Mouse (Mus musculus): Measurements from ENCODE around the gene Myh13. TPM values are rescaled to one million over a fixed set of nuclear protein-coding genes. Genes with fewer than 3 reads are reported as not detected.

Gene Myh13
- polyA plus RNA-seq (2014; fragmentation: Nextera tagmentation; extraction: Ambion mirVana), result 0.04 and 0.20 TPM in 2 replicates

- Histone ChIP-seq H3K27ac (ENCODE audit: low read depth, low read length) (no peak within 1 kb of the TSS), H3K4me3 (ENCODE audit: low read depth, low read length) (no peak within 1 kb of the TSS), H3K4me1 (ENCODE audit: control insufficient read depth, insufficient read depth, low read length) (no peaks in the 10 kb centered on the region), H3K9ac (replicated peaks; ENCODE audit: low read depth, low read length) (no peak within 1 kb of the TSS), H3K36me3 (ENCODE audit: control insufficient read depth, insufficient read depth, low read length) (no peaks in the 10 kb centered on the region), H3K27me3 (ENCODE audit: control insufficient read depth, insufficient read depth, low read length) (no peaks in the 10 kb centered on the region), H3K4me2 (ENCODE audit: low read depth, low read length) (no peak within 1 kb of the TSS), H3K9me3 (ENCODE audit: control insufficient read depth, low read length) (no peaks in the 10 kb centered on the region)
- ATAC-seq (ENCODE audit: low read depth), result no peak
- 89% methylated on average over 7 of the region's 7 CpGs for WGBS
Observed at GRCm38 (mm10) chr11:67321358-67321757, at the start of gene Myh13. Gene Myh13 (plus strand): TSS chr11:67321658.

GRCm38 (mm10) chr11:67276601-67277174, 44.8 kb upstream of the Myh13 start, which contains the start of gene Myh8:
Gene Myh8 (plus strand): TSS chr11:67277124.
- Histone ChIP-seq H3K36me3 (ENCODE audit: control insufficient read depth, insufficient read depth, low read length) (no peaks in the 10 kb centered on the region), H3K4me1 (ENCODE audit: control insufficient read depth, insufficient read depth, low read length) (no peaks in the 10 kb centered on the region), H3K4me2 (ENCODE audit: low read depth, low read length) (no peak within 1 kb of the TSS), H3K4me3 (ENCODE audit: low read depth, low read length) (no peak within 1 kb of the TSS), H3K27me3 (ENCODE audit: control insufficient read depth, insufficient read depth, low read length) (no peaks in the 10 kb centered on the region), H3K27ac (ENCODE audit: low read depth, low read length) (no peak within 1 kb of the TSS), H3K9ac (replicated peaks; ENCODE audit: low read depth, low read length) (no peak within 1 kb of the TSS), H3K9me3 (ENCODE audit: control insufficient read depth, low read length) (no peaks in the 10 kb centered on the region)
- ATAC-seq (ENCODE audit: low read depth), result no peak
- WGBS, result 72% methylated on average over 10 of the region's 10 CpGs

GRCm38 (mm10) chr11:67293440-67293839, 28.0 kb upstream of the Myh13 start:
- Histone ChIP-seq H3K27ac (ENCODE audit: low read depth, low read length) (no peak overlapping the region), H3K36me3 (ENCODE audit: control insufficient read depth, insufficient read depth, low read length) (no peaks in the 10 kb centered on the region), H3K9ac (replicated peaks; ENCODE audit: low read depth, low read length) (no peak overlapping the region), H3K27me3 (ENCODE audit: control insufficient read depth, insufficient read depth, low read length) (no peaks in the 10 kb centered on the region), H3K9me3 (ENCODE audit: control insufficient read depth, low read length) (no peaks in the 10 kb centered on the region), H3K4me1 (ENCODE audit: control insufficient read depth, insufficient read depth, low read length) (no peaks in the 10 kb centered on the region), H3K4me3 (ENCODE audit: low read depth, low read length) (no peak overlapping the region), H3K4me2 (ENCODE audit: low read depth, low read length) (no peak overlapping the region)
- no peak for ATAC-seq (ENCODE audit: low read depth)
- WGBS, result 94% methylated on average over 1 of the region's 1 CpGs

GRCm38 (mm10) chr11:67313733-67314452, 7.6 kb upstream of the Myh13 start:
- Histone ChIP-seq H3K4me2 (ENCODE audit: low read depth, low read length) (no peak overlapping the region), H3K4me1 (ENCODE audit: control insufficient read depth, insufficient read depth, low read length) (no peaks in the 10 kb centered on the region)
- WGBS, result 50% methylated on average over 15 of the region's 15 CpGs

GRCm38 (mm10) chr11:67326536-67326935, 5.1 kb downstream of the Myh13 start:
- 19% methylated on average over 2 of the region's 2 CpGs for WGBS
- Histone ChIP-seq H3K36me3 (ENCODE audit: control insufficient read depth, insufficient read depth, low read length) (no peaks in the 10 kb centered on the region), H3K9me3 (ENCODE audit: control insufficient read depth, low read length) (no peaks in the 10 kb centered on the region), H3K9ac (replicated peaks; ENCODE audit: low read depth, low read length) (no peak overlapping the region), H3K4me1 (ENCODE audit: control insufficient read depth, insufficient read depth, low read length) (no peaks in the 10 kb centered on the region), H3K27me3 (ENCODE audit: control insufficient read depth, insufficient read depth, low read length) (no peaks in the 10 kb centered on the region), H3K27ac (ENCODE audit: low read depth, low read length) (no peak overlapping the region), H3K4me3 (ENCODE audit: low read depth, low read length) (no peak overlapping the region), H3K4me2 (ENCODE audit: low read depth, low read length) (no peak overlapping the region)
- no peak for ATAC-seq (ENCODE audit: low read depth)

More at GRCm38 (mm10) chr11:67313733-67314452, 7.6 kb upstream of the Myh13 start:
- no peaks in the 10 kb centered on the region for H3K27me3 ChIP-seq (ENCODE audit: control insufficient read depth, insufficient read depth, low read length)
- H3K36me3 ChIP-seq (ENCODE audit: control insufficient read depth, insufficient read depth, low read length), result no peaks in the 10 kb centered on the region
- no peaks in the 10 kb centered on the region for H3K9me3 ChIP-seq (ENCODE audit: control insufficient read depth, low read length)
- no peak overlapping the region for H3K9ac ChIP-seq (replicated peaks; ENCODE audit: low read depth, low read length)
- H3K4me3 ChIP-seq (ENCODE audit: low read depth, low read length), result no peak overlapping the region
- H3K27ac ChIP-seq (ENCODE audit: low read depth, low read length), result no peak overlapping the region
- no peak for ATAC-seq (ENCODE audit: low read depth)

GRCm38 (mm10) chr11:67344556-67344955, 23.1 kb downstream of the Myh13 start:
- no peak for ATAC-seq (ENCODE audit: low read depth)
- Histone ChIP-seq H3K4me3 (ENCODE audit: low read depth, low read length) (no peak overlapping the region), H3K27me3 (ENCODE audit: control insufficient read depth, insufficient read depth, low read length) (no peaks in the 10 kb centered on the region), H3K4me1 (ENCODE audit: control insufficient read depth, insufficient read depth, low read length) (no peaks in the 10 kb centered on the region), H3K36me3 (ENCODE audit: control insufficient read depth, insufficient read depth, low read length) (no peaks in the 10 kb centered on the region), H3K27ac (ENCODE audit: low read depth, low read length) (no peak overlapping the region), H3K9me3 (ENCODE audit: control insufficient read depth, low read length) (no peaks in the 10 kb centered on the region), H3K4me2 (ENCODE audit: low read depth, low read length) (no peak overlapping the region), H3K9ac (replicated peaks; ENCODE audit: low read depth, low read length) (no peak overlapping the region)
- WGBS, result 60% methylated on average over 3 of the region's 3 CpGs

GRCm38 (mm10) chr11:67345186-67345855, 23.9 kb downstream of the Myh13 start:
- 78% methylated on average over 2 of the region's 2 CpGs for WGBS
- Histone ChIP-seq H3K4me2 (ENCODE audit: low read depth, low read length) (no peak overlapping the region), H3K36me3 (ENCODE audit: control insufficient read depth, insufficient read depth, low read length) (no peaks in the 10 kb centered on the region)

GRCm38 (mm10) chr11:67345856-67346236, 24.4 kb downstream of the Myh13 start:
- Histone ChIP-seq H3K27ac (ENCODE audit: low read depth, low read length) (no peak overlapping the region), H3K4me1 (ENCODE audit: control insufficient read depth, insufficient read depth, low read length) (no peaks in the 10 kb centered on the region), H3K27me3 (ENCODE audit: control insufficient read depth, insufficient read depth, low read length) (no peaks in the 10 kb centered on the region), H3K4me3 (ENCODE audit: low read depth, low read length) (no peak overlapping the region), H3K4me2 (ENCODE audit: low read depth, low read length) (no peak overlapping the region), H3K9ac (replicated peaks; ENCODE audit: low read depth, low read length) (no peak overlapping the region), H3K9me3 (ENCODE audit: control insufficient read depth, low read length) (no peaks in the 10 kb centered on the region), H3K36me3 (ENCODE audit: control insufficient read depth, insufficient read depth, low read length) (no peaks in the 10 kb centered on the region)
- no peak for ATAC-seq (ENCODE audit: low read depth)

More at GRCm38 (mm10) chr11:67345186-67345855, 23.9 kb downstream of the Myh13 start:
- H3K4me1 ChIP-seq (ENCODE audit: control insufficient read depth, insufficient read depth, low read length), result no peaks in the 10 kb centered on the region
- ATAC-seq (ENCODE audit: low read depth), result no peak
- no peaks in the 10 kb centered on the region for H3K9me3 ChIP-seq (ENCODE audit: control insufficient read depth, low read length)
- H3K27ac ChIP-seq (ENCODE audit: low read depth, low read length), result no peak overlapping the region
- H3K4me3 ChIP-seq (ENCODE audit: low read depth, low read length), result no peak overlapping the region
- H3K9ac ChIP-seq (replicated peaks; ENCODE audit: low read depth, low read length), result no peak overlapping the region
- no peaks in the 10 kb centered on the region for H3K27me3 ChIP-seq (ENCODE audit: control insufficient read depth, insufficient read depth, low read length)

GRCm38 (mm10) chr11:67350153-67350768, 28.8 kb downstream of the Myh13 start:
- Histone ChIP-seq H3K36me3 (ENCODE audit: control insufficient read depth, insufficient read depth, low read length) (no peaks in the 10 kb centered on the region), H3K4me3 (ENCODE audit: low read depth, low read length) (no peak overlapping the region), H3K4me2 (ENCODE audit: low read depth, low read length) (no peak overlapping the region), H3K27ac (ENCODE audit: low read depth, low read length) (no peak overlapping the region), H3K9me3 (ENCODE audit: control insufficient read depth, low read length) (no peaks in the 10 kb centered on the region), H3K9ac (replicated peaks; ENCODE audit: low read depth, low read length) (no peak overlapping the region), H3K27me3 (ENCODE audit: control insufficient read depth, insufficient read depth, low read length) (no peaks in the 10 kb centered on the region), H3K4me1 (ENCODE audit: control insufficient read depth, insufficient read depth, low read length) (no peaks in the 10 kb centered on the region)
- ATAC-seq (ENCODE audit: low read depth), result peak; percentile 74
- WGBS, result 55% methylated on average over 14 of the region's 14 CpGs

All from neural tube, embryonic 14.5 days (tissue).